Mouse (Mus musculus) heart, embryonic 16.5 days (tissue): ENCODE data around the gene Cacnb3. TPM values are rescaled to one million over a fixed set of nuclear protein-coding genes. Genes with fewer than 3 reads are reported as not detected.

Experiments
- ATAC-seq: fragments of 200-750 bp; cut with Nextera tagmentation; replicated peaks from 2 replicates; pipeline ENCODE4 v1.8.0; 2017; ENCODE audit warnings: moderate number of reproducible peaks; ENCODE audit not compliant: insufficient read depth, low FRiP score; ENCODE audit errors: extremely low read depth
- H3K27ac ChIP-seq: fragments of 300-500 bp; sonication (generic); 2 replicates; pipeline ENCODE4 v1.5.1; 2014; ENCODE audit warnings: mild to moderate bottlenecking, low read length, control low read depth, moderate library complexity
- H3K27me3 ChIP-seq: fragments of 300-500 bp; sonication (generic); 2 replicates; pipeline ENCODE4 v1.6.1; 2014; ENCODE audit warnings: low read length, mixed read lengths; ENCODE audit not compliant: control insufficient read depth, insufficient read depth
- H3K36me3 ChIP-seq: fragments of 300-500 bp; sonication (generic); 2 replicates; pipeline ENCODE4 v1.6.1; 2014; ENCODE audit not compliant: control insufficient read depth, insufficient read depth
- H3K4me1 ChIP-seq: fragments of 300-500 bp; sonication (generic); 2 replicates; pipeline ENCODE4 v1.6.1; 2014; ENCODE audit warnings: low read length, mixed read lengths; ENCODE audit not compliant: control insufficient read depth, insufficient read depth
- H3K4me2 ChIP-seq: fragments of 300-500 bp; sonication (generic); 2 replicates; pipeline ENCODE4 v1.6.1; 2014; ENCODE audit warnings: low read depth, mild to moderate bottlenecking, control low read depth, low read length
- H3K4me3 ChIP-seq: fragments of 300-500 bp; sonication (generic); 2 replicates; pipeline ENCODE4 v1.5.1; 2014; ENCODE audit warnings: mild to moderate bottlenecking, control low read depth, low read length
- H3K9ac ChIP-seq: fragments of 300-500 bp; sonication (generic); 2 replicates; pipeline ENCODE4 v1.6.1; 2014; ENCODE audit warnings: low read length, control low read depth
- H3K9me3 ChIP-seq: fragments of 300-500 bp; sonication (generic); replicated peaks from 2 replicates; pipeline ENCODE4 v1.6.1; 2016; ENCODE audit warnings: low read length; ENCODE audit not compliant: control insufficient read depth
- WGBS: fragments of 180-500 bp; shearing (Covaris S2); extraction: QIAGEN DNeasy Blood & Tissue Kit; methylation state at CpG from one replicate; pipeline ENCODE4 v1.1.7; 2014; 5-methylcytosine and 5-hydroxymethylcytosine counted together
- polyA plus RNA-seq: library from polyadenylated mRNA; unstranded; fragments of >200 nt; fragmentation: Nextera tagmentation; extraction: Ambion mirVana; gene quantifications from 2 replicates; pipeline ENCODE4 v1.2.1, GENCODE M21; 2015

The Cacnb3 gene
- polyA plus RNA-seq, 1 experiment from 2014 or later, result 8.2 TPM

- H3K9me3 ChIP-seq, result no peaks in the 10 kb centered on the region
- 82% methylated on average over 1 of the region's 1 CpGs for WGBS
Observed at GRCm38 (mm10) chr15:98683746-98684145, 53.1 kb downstream of the Cacnb3 start.

DNA sequence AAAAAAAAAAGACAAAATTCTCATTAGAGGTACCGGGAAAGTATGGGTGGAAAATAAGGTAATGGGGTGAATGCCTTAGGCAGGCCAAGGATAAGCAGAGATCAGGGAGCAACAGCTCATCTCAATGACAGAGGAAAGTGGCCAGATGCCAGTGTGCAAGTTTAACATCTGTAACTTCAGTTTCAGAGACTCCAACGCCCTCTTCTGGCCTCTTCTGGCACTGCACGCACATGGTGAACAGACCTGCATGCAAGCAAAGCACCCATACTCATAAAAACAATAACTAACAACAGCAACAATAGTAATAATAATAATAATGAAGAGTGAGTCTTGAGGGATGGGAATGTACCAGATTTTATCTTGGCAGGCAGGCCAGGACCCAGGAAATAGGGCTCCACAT, 55.3 kb downstream of the Cacnb3 start:
- H3K9ac ChIP-seq, result no peak overlapping the region
- H3K36me3 ChIP-seq, result no peaks in the 10 kb centered on the region
- no peak overlapping the region for H3K4me3 ChIP-seq
- H3K27me3 ChIP-seq, result no peaks in the 10 kb centered on the region
- no peak overlapping the region for H3K4me2 ChIP-seq
- peaks cover 6% of the 10 kb centered on the region for H3K4me1 ChIP-seq
- WGBS, result 66% methylated on average over 3 of the region's 3 CpGs
- ATAC-seq, result no peak
- no peak overlapping the region for H3K27ac ChIP-seq
- H3K9me3 ChIP-seq, result no peaks in the 10 kb centered on the region

More at GRCm38 (mm10) chr15:98683746-98684145, 53.1 kb downstream of the Cacnb3 start:
- H3K9ac ChIP-seq, result no peak overlapping the region
- no peaks in the 10 kb centered on the region for H3K36me3 ChIP-seq
- no peak overlapping the region for H3K4me3 ChIP-seq
- no peak overlapping the region for H3K27ac ChIP-seq
- H3K27me3 ChIP-seq, result no peaks in the 10 kb centered on the region
- H3K4me1 ChIP-seq, result no peaks in the 10 kb centered on the region
- ATAC-seq, result no peak
- H3K4me2 ChIP-seq, result no peak overlapping the region

DNA sequence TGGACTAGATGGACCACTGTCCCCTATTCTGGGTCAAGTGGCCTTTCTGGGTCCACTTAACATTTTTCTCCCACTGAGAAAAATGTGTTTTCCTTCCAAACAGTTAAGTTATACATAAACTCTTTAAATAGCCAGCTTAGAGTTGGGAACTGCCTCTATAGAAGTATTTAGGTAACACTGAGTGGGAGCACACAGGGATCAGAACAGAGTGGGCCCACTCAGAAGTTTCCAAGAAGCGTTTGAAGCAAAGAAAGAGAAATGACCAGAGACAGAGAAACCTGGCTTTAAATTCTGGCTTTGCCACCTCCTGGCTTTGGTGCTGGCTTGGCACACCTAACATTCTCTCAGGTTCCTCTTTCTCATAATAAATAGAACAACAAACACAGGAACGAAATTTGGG, 59.0 kb downstream of the Cacnb3 start:
- WGBS, result 77% methylated on average over 2 of the region's 2 CpGs

DNA sequence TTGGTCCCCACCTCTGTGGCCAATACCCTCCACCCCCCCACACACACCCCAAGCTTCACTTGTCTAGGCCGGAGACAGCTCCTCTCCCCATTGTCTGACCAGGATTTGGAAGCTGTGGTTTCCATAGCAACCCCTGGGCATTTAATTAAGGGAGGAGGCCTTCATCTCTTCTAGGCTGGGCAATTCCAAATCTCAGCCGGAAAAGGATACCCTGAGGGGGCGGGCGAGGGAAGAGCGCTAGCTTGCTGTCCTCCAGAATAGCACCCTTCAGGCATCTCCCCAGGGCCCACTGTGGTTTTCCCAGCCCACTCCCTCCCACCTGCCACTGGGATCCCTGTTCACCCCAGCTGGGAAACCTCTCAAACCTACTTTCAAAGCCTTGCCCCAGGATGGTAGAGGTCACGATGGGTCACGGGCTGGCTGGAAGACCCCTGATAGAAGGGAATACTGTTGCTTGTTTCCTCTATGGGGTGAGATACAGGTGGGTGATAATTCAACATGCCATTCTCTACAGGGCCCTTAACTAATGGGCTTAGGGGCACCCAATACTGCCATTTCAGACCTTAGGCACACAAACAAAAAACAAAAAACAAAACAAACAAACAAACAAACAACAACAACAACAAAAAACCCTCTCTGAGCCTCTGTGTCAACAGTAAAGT, 61.0 kb downstream of the Cacnb3 start:
- no peak overlapping the region for H3K4me3 ChIP-seq
- no peak for ATAC-seq
- no peak overlapping the region for H3K9ac ChIP-seq
- H3K4me1 ChIP-seq, result peaks cover 21% of the 10 kb centered on the region
- no peaks in the 10 kb centered on the region for H3K9me3 ChIP-seq
- no peaks in the 10 kb centered on the region for H3K27me3 ChIP-seq
- H3K36me3 ChIP-seq, result no peaks in the 10 kb centered on the region
- peak overlapping the region; percentile 79 for H3K27ac ChIP-seq
- WGBS, result 68% methylated on average over 7 of the region's 7 CpGs
- H3K4me2 ChIP-seq, result no peak overlapping the region

More for the DNA sequence above, 59.0 kb downstream of the Cacnb3 start:
- Histone ChIP-seq H3K4me1 (peaks cover 21% of the 10 kb centered on the region), H3K36me3 (no peaks in the 10 kb centered on the region), H3K4me2 (no peak overlapping the region), H3K9ac (no peak overlapping the region), H3K4me3 (no peak overlapping the region), H3K9me3 (no peaks in the 10 kb centered on the region), H3K27ac (no peak overlapping the region), H3K27me3 (no peaks in the 10 kb centered on the region)
- ATAC-seq, result no peak

DNA sequence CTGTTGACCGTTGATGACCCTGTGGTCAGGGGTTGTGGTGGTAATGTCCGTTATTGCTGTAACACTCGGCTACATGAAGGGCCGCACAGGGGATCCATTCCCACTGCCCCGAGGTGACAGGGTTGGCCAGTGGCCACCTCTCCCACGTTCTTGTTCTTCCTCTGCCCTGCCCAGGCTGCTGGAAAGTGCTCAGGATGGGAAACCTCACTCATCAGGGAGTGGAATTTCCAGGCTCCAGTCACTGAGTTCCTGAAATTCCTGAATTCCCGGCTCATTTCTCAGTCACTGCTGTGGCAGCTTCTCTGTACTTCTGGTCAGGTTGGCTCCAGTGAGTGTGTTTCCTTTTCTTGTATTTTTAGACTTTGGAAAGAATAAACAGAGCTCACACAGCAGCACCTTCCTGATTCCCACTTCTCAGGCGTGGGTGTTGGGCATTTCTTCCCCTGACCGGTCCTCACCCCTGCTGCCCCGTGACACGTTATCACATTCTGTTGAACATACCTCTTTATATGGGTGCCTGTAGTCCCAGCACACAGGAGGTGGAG, 61.6 kb downstream of the Cacnb3 start:
- Histone ChIP-seq H3K36me3 (no peaks in the 10 kb centered on the region), H3K27ac (peak overlapping the region; percentile 79), H3K27me3 (no peaks in the 10 kb centered on the region), H3K9ac (no peak overlapping the region), H3K9me3 (no peaks in the 10 kb centered on the region), H3K4me2 (peak overlapping the region; percentile 24; the same call in 1 of the 2 replicates), H3K4me3 (no peak overlapping the region), H3K4me1 (peaks cover 21% of the 10 kb centered on the region)
- peak; percentile 64 for ATAC-seq
- 12% methylated on average over 11 of the region's 11 CpGs for WGBS

Other genes starting within 250 kb of the Cacnb3 start
- gene Olfr283, start 249.9 kb upstream of the Cacnb3 start, polyA plus RNA-seq, result not detected in 2 replicates
- gene Olfr282, start 199.6 kb upstream of the Cacnb3 start, polyA plus RNA-seq, result not detected in 2 replicates
- gene Olfr281, start 178.3 kb upstream of the Cacnb3 start, polyA plus RNA-seq, result not detected in 2 replicates
- not detected in 2 replicates for gene OR5BS1P, start 160.9 kb upstream of the Cacnb3 start, polyA plus RNA-seq
- not detected in 2 replicates for gene Lalba, start 148.1 kb upstream of the Cacnb3 start, polyA plus RNA-seq
- not detected in 2 replicates for gene Olfr279, start 138.4 kb upstream of the Cacnb3 start, polyA plus RNA-seq
- gene Kansl2, start 96.6 kb upstream of the Cacnb3 start, polyA plus RNA-seq, result 77.7 and 79.2 TPM in 2 replicates
- gene Ccnt1, start 59.9 kb upstream of the Cacnb3 start, polyA plus RNA-seq, result 36.4 and 41.2 TPM in 2 replicates
- gene 4930415O20Rik, start 59.8 kb upstream of the Cacnb3 start, polyA plus RNA-seq, result 0.64 TPM in 1 of 2 replicates, not detected in the other
- 39.0 and 47.1 TPM in 2 replicates for gene Adcy6, start 20.8 kb upstream of the Cacnb3 start, polyA plus RNA-seq
- 15.2 and 18.3 TPM in 2 replicates for gene Ddx23, start 32.1 kb downstream of the Cacnb3 start, polyA plus RNA-seq
- 1.1 and 1.7 TPM in 2 replicates for gene Rnd1, start 46.6 kb downstream of the Cacnb3 start, polyA plus RNA-seq
- gene Ccdc65, start 77.4 kb downstream of the Cacnb3 start, polyA plus RNA-seq, result 0.97 and 1.0 TPM in 2 replicates
- gene Fkbp11, start 97.4 kb downstream of the Cacnb3 start, polyA plus RNA-seq, result 23.0 and 27.7 TPM in 2 replicates
- gene Arf3, start 132.4 kb downstream of the Cacnb3 start, polyA plus RNA-seq, result 35.8 and 36.4 TPM in 2 replicates
- 0.28 and 0.44 TPM in 2 replicates for gene Wnt10b, start 147.3 kb downstream of the Cacnb3 start, polyA plus RNA-seq
- gene Wnt1, start 159.0 kb downstream of the Cacnb3 start, polyA plus RNA-seq, result not detected in 2 replicates
- 0.32 and 0.35 TPM in 2 replicates for gene Ddn, start 178.7 kb downstream of the Cacnb3 start, polyA plus RNA-seq
- 111 and 112 TPM in 2 replicates for gene Prkag1, start 200.7 kb downstream of the Cacnb3 start, polyA plus RNA-seq
- 8.5 and 8.6 TPM in 2 replicates for gene Kmt2d, start 240.4 kb downstream of the Cacnb3 start, polyA plus RNA-seq